Mouse (Mus musculus) ES-CJ7 (cell line): ENCODE data around the gene Hsd17b7.
A peak's percentile ranks its signal among the peaks of the same experiment; 100 is the strongest.
"Not testable (repeated sequence)": the region's sequence is repeated elsewhere in the genome, so short reads cannot be mapped to it uniquely, and the experiment has no call there.

Experiments
- DNase-seq: peaks from one replicate; pipeline ENCODE4 v3.0.0; 2011; ENCODE audit warnings: low read depth, low spot score

The Hsd17b7 gene

GRCm38 (mm10) chr1:169968792-169969515 lies at the start of gene Hsd17b7:
Hsd17b7 (minus strand) TSS chr1:169969241.
- peak; percentile 99 for DNase-seq

GRCm38 (mm10) chr1:170014784-170015183 lies 45.7 kb upstream of the Hsd17b7 start:
- DNase-seq, result no peak

GRCm38 (mm10) chr1:170010716-170011505 lies 41.9 kb upstream of the Hsd17b7 start:
- no peak for DNase-seq

- DNase-seq, result no peak
Observed at GRCm38 (mm10) chr1:170009296-170009695, 40.3 kb upstream of the Hsd17b7 start.

GRCm38 (mm10) chr1:170008432-170009220 lies 39.6 kb upstream of the Hsd17b7 start:
- no peak for DNase-seq

GRCm38 (mm10) chr1:170006516-170006915 lies 37.5 kb upstream of the Hsd17b7 start:
- DNase-seq, result no peak

GRCm38 (mm10) chr1:170005297-170005696 lies 36.3 kb upstream of the Hsd17b7 start:
- DNase-seq, result no peak

GRCm38 (mm10) chr1:169993901-169994300 lies 24.9 kb upstream of the Hsd17b7 start:
- not testable (repeated sequence) for DNase-seq

GRCm38 (mm10) chr1:169986166-169986565 lies 17.1 kb upstream of the Hsd17b7 start:
- no peak for DNase-seq

- DNase-seq, result no peak
Observed at GRCm38 (mm10) chr1:169977621-169978020, 8.6 kb upstream of the Hsd17b7 start.

GRCm38 (mm10) chr1:169971998-169972397 lies 3.0 kb upstream of the Hsd17b7 start:
- DNase-seq, result no peak

- no peak for DNase-seq
Observed at GRCm38 (mm10) chr1:169970936-169971335, 1.9 kb upstream of the Hsd17b7 start.

- DNase-seq, result no peak
Observed at GRCm38 (mm10) chr1:169969516-169969886, 460 bp upstream of the Hsd17b7 start.

GRCm38 (mm10) chr1:169953106-169953505 lies 15.9 kb downstream of the Hsd17b7 start:
- no peak for DNase-seq

GRCm38 (mm10) chr1:169952636-169953035 lies 16.4 kb downstream of the Hsd17b7 start:
- no peak for DNase-seq

- no peak for DNase-seq
Observed at GRCm38 (mm10) chr1:169951561-169951960, 17.5 kb downstream of the Hsd17b7 start.

GRCm38 (mm10) chr1:169950651-169951050 lies 18.4 kb downstream of the Hsd17b7 start:
- DNase-seq, result peak; percentile 69

- no peak for DNase-seq
Observed at GRCm38 (mm10) chr1:169949981-169950380, 19.1 kb downstream of the Hsd17b7 start.

GRCm38 (mm10) chr1:169948866-169949265 lies 20.2 kb downstream of the Hsd17b7 start:
- DNase-seq, result no peak

- DNase-seq, result no peak
Observed at GRCm38 (mm10) chr1:169948280-169948679, 20.8 kb downstream of the Hsd17b7 start.

GRCm38 (mm10) chr1:169947654-169948053 lies 21.4 kb downstream of the Hsd17b7 start:
- DNase-seq, result peak; percentile 25

- no peak for DNase-seq
Observed at GRCm38 (mm10) chr1:169946004-169946403, 23.0 kb downstream of the Hsd17b7 start.
